Mouse (Mus musculus) embryonic fibroblast, embryonic 13.5 days (primary cell): Measurements from ENCODE around the gene Ttc17.

Source experiments
- CTCF ChIP-seq: IDR thresholded peaks from 2 replicates; pipeline ENCODE4 v1.5.1; 2011; ENCODE audit warnings: mild to moderate bottlenecking, control low read depth, low read length, moderate library complexity, borderline replicate concordance; ENCODE audit not compliant: insufficient read depth
- POLR2A ChIP-seq: IDR thresholded peaks from 2 replicates; pipeline ENCODE4 v1.6.1; 2011; ENCODE audit warnings: low read depth, mild to moderate bottlenecking, control low read depth, low read length, moderate library complexity

GRCm38 (mm10) chr2:94405397-94406082 lies 949 bp downstream of the Ttc17 start:
- TF ChIP-seq POLR2A (no peak), CTCF (no peak)
